Mouse (Mus musculus) G1E (cell line): ENCODE results near the gene Gucy2e.

Experiments used
- CTCF ChIP-seq: IDR thresholded peaks from 2 replicates; pipeline ENCODE4 v1.5.1; 2012; ENCODE audit warnings: low read depth, low read length, inconsistent platforms, mixed read lengths
- GATA1 ChIP-seq: IDR thresholded peaks from 2 replicates; pipeline ENCODE4 v1.6.1; 2012; ENCODE audit warnings: borderline replicate concordance, low read length, inconsistent platforms, mixed read lengths

DNA sequence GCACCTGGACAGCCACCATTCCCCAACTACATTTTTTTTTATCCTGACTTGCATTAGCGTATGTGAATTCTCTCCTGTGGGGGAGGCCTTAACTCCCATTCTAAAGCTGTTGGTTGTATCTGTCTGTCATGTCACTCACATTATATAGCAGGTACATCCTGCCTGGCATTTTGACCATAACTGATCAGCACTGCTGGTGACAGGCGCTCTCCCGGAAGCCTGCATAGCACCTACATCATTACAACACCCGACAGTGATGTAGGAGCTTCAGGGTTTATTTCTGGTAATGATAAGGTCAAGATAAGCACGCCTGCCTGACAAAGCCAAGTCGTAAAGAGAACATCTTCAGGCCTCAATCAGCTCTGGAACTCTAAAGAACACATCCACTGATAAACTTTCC lies 36.6 kb downstream of the Gucy2e start:
- TF ChIP-seq GATA1 (no peak), CTCF (no peak)
